Mouse (Mus musculus): ENCODE results near the gene Gm10721. TPM values are rescaled to one million over a fixed set of nuclear protein-coding genes. Genes with fewer than 3 reads are reported as not detected.
"Not testable (repeated sequence)": the region's sequence is repeated elsewhere in the genome, so short reads cannot be mapped to it uniquely, and the experiment has no call there.

The Gm10721 gene
- polyA plus RNA-seq, 1 experiment = 0.57 TPM

DNA sequence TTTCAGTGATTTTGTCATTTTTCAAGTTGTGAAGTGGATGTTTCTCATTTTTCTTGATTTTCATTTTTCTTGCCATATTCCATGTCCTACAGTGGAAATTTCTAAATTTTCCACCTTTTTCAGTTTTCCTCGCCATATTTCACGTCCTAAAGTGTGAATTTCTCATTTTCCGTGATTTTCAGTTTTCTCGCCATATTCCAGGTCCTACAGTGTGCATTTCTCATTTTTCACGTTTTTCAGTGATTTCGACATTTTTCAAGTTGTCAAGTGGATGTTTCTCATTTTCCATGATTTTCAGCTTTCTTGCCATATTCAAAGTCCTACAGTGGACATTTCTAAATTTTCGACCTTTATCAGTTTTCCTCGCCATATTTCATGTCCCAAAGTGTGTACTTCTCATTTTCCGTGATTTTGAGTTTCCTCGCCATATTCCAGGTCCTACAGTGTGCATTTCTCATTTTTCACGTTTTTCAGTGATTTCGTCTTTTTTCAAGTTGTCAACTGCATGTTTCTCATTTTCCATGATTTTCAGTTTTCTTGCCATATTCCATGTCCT is 12.1 kb downstream of the Gm10721 start, which contains the start of gene Gm10717:
Gm10717 (plus strand) TSS at position 506 of the 556 bp plus-strand sequence.
- not testable (repeated sequence) for DNase-seq (ENCODE audit: low read depth)

GRCm38 (mm10) chr9:3025653-3026052 is 12.7 kb downstream of the Gm10721 start:
- not testable (repeated sequence) for DNase-seq (ENCODE audit: low read depth)

GRCm38 (mm10) chr9:3026136-3026535 is 13.2 kb downstream of the Gm10721 start:
- DNase-seq (ENCODE audit: low read depth) = not testable (repeated sequence)

- DNase-seq (ENCODE audit: low read depth) = not testable (repeated sequence)
Measured at GRCm38 (mm10) chr9:3026741-3027140, 13.8 kb downstream of the Gm10721 start.

DNA sequence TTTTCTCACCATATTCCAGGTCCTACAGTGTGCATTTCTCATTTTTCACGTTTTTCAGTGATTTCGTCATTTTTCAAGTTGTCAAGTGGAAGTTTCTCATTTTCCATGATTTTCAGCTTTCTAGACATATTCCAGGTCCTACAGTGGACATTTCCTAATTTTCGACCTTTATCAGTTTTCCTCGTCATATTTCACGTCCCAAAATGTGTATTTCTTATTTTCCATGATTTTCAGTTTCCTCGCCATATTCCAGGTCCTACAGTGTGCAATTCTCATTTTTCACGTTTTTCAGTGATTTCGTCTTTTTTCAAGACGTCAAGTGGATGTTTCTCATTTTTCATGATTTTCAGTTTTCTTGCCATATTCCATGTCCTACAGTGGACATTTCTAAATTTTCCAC is 14.3 kb downstream of the Gm10721 start:
- DNase-seq (ENCODE audit: low read depth) = peak; percentile 56

DNA sequence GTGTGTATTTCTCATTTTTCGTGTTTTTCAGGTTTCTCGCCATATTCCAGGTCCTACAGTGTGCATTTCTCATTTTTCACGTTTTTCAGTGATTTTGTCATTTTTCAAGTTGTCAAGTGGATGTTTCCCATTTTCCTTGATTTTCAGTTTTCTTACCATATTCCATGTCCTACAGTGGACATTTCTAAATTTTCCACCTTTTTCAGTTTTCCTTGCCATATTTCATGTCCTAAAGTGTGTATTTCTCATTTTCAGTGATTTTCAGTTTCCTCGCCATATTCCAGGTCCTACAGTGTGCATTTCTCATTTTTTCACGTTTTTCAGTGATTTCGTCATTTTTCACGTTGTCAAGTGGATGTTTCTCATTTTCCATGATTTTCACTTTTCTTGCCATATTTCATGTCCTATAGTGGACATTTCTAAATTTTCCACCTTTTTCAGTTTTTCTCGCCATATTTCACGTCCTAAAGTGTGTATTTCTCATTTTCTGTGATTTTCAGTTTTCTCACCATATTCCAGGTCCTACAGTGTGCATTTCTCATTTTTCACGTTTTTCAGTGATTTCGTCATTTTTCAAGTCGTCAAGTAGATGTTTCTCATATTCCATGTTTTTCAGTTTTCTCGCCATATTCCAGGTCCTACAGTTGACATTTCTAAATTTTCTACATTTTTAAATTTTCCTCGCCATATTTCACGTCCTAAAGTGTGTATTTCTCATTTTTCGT is 16.5 kb downstream of the Gm10721 start:
- not testable (repeated sequence) for DNase-seq (ENCODE audit: low read depth)

- peak; percentile 91 for DNase-seq (ENCODE audit: low read depth)
Measured at GRCm38 (mm10) chr9:3030677-3031318, 17.9 kb downstream of the Gm10721 start.

GRCm38 (mm10) chr9:3034299-3034698 is 21.4 kb downstream of the Gm10721 start, which contains the start of gene Gm17535:
Gene Gm17535, plus strand, starts transcription at chr9:3034599.
- not testable (repeated sequence) for DNase-seq (ENCODE audit: low read depth)

DNA sequence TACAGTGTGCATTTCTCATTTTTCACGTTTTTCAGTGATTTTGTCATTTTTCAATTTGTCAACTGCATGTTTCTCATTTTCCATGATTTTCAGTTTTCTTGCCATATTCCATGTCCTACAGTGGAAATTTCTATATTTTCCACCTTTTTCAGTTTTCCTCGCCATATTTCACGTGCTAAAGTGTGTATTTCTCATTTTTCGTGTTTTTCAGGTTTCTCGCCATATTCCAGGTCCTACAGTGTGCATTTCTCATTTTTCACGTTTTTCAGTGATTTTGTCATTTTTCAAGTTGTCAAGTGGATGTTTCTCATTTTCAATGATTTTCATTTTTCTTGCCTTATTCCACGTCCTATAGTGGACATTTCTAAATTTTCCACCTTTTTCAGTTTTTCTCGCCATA is 23.6 kb downstream of the Gm10721 start, which contains the start of gene Gm10715:
Gm10715 (plus strand) TSS at position 301 of the 400 bp plus-strand sequence.
- DNase-seq (ENCODE audit: low read depth) = not testable (repeated sequence)

DNA sequence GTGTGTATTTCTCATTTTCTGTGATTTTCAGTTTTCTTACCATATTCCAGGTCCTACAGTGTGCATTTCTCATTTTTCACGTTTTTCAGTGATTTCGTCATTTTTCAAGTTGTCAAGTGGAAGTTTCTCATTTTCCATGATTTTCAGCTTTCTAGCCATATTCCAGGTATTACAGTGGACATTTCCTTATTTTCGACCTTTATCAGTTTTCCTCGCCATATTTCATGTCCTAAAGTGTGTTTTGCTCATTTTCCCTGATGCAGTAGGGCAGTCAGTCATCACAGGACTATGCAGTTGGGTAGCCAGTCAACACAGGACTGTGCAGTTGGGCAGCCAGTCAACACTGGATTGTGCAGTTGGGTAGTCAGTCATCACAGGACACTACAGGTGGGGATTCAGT is 25.2 kb downstream of the Gm10721 start:
- DNase-seq (ENCODE audit: low read depth) = peak; percentile 15

Other genes with a start within 250 kb of the Gm10721 start
- gene Gm10722, start 12.2 kb upstream of the Gm10721 start, polyA plus RNA-seq (2012; rRNA removed) = not detected in 2 replicates
- gene Gm11168, start 9.8 kb upstream of the Gm10721 start, polyA plus RNA-seq (2012; rRNA removed) = 0.24 and 1.1 TPM in 2 replicates
- gene Gm10720, start 2.5 kb downstream of the Gm10721 start, polyA plus RNA-seq (2012; rRNA removed) = not detected in 2 replicates
- gene Gm10719, start 4.3 kb downstream of the Gm10721 start, polyA plus RNA-seq (2012; rRNA removed) = 0.72 and 3.2 TPM in 2 replicates
- 1.1 and 7.3 TPM in 2 replicates for gene Gm10718, start 10.4 kb downstream of the Gm10721 start, polyA plus RNA-seq (2012; rRNA removed)
- gene Gm10717, start 12.3 kb downstream of the Gm10721 start, polyA plus RNA-seq (2012; rRNA removed) = not detected in 2 replicates
- not detected in 2 replicates for gene Gm17535, start 21.5 kb downstream of the Gm10721 start, polyA plus RNA-seq (2012; rRNA removed)
- not detected in 2 replicates for gene Gm10715, start 23.7 kb downstream of the Gm10721 start, polyA plus RNA-seq (2012; rRNA removed)